Mouse (Mus musculus) CH12.LX (cell line): Measurements from ENCODE around the gene Gm13539.

Experiments used
- CHD1 ChIP-seq: IDR thresholded peaks from 2 replicates; pipeline ENCODE4 v1.6.1; 2012; ENCODE audit warnings: low read depth, low read length, improper control_type of control experiment, inconsistent platforms
- CTCF ChIP-seq, 2 experiments: IDR thresholded peaks in 1 of 2; conservative IDR thresholded peaks in 1 of 2; 2 replicates each; pipeline ENCODE4 v1.5.1; 2011 to 2012; ENCODE audit warnings: low read depth in 2 of 2, low read length in 2 of 2, improper control_type of control experiment in 1 of 2, inconsistent platforms in 1 of 2, mild to moderate bottlenecking in 1 of 2, moderate library complexity in 1 of 2
- EP300 ChIP-seq: IDR thresholded peaks from 2 replicates; pipeline ENCODE4 v1.6.1; 2011; ENCODE audit warnings: low read length, improper control_type of control experiment
- ETS1 ChIP-seq: conservative IDR thresholded peaks from 2 replicates; pipeline ENCODE4 v1.6.1; 2012; ENCODE audit warnings: low read depth, mild to moderate bottlenecking, inconsistent platforms, low read length, improper control_type of control experiment, moderate library complexity
- NRF1 ChIP-seq: IDR thresholded peaks from 2 replicates; pipeline ENCODE4 v1.6.1; 2014; ENCODE audit warnings: low read depth, mild to moderate bottlenecking, inconsistent platforms, low read length, improper control_type of control experiment, moderate library complexity
- POLR2A ChIP-seq: IDR thresholded peaks from 2 replicates; pipeline ENCODE4 v1.6.1; 2011; ENCODE audit warnings: low read depth, mild to moderate bottlenecking, improper control_type of control experiment, low read length
- ZC3H11A ChIP-seq: IDR thresholded peaks from 2 replicates; pipeline ENCODE4 v1.6.1; 2012; ENCODE audit warnings: low read depth, mild to moderate bottlenecking, inconsistent platforms, low read length, improper control_type of control experiment

- TF ChIP-seq CTCF (conservative IDR thresholded peaks at IDR 0.05 in 1 of 2, IDR thresholded peaks at IDR 0.05 in 1 of 2; ENCODE audit: low read depth in 2 of 2, low read length in 2 of 2) (no peak), ETS1 (no peak), POLR2A (no peak), CHD1 (no peak), ZC3H11A (no peak), NRF1 (no peak), EP300 (no peak)
Observed at GRCm38 (mm10) chr2:25785573-25786322, 3.7 kb downstream of the Gm13539 start.
